Mouse (Mus musculus) forebrain, embryonic 12.5 days (tissue): ENCODE measurements around the gene Arv1. TPM values are rescaled to one million over a fixed set of nuclear protein-coding genes. Genes with fewer than 3 reads are reported as not detected.

Experiments
- ATAC-seq: fragments of 200-750 bp; cut with Nextera tagmentation; 2 replicates; pipeline ENCODE4 v1.8.0; 2017; ENCODE audit warnings: moderate TSS enrichment; ENCODE audit not compliant: low FRiP score
- H3K27ac ChIP-seq: fragments of 300-500 bp; sonication (generic); 2 replicates; pipeline ENCODE4 v1.5.1; 2016; ENCODE audit warnings: mild to moderate bottlenecking
- H3K27me3 ChIP-seq: fragments of 300-500 bp; sonication (generic); 2 replicates; pipeline ENCODE4 v1.6.1; 2016; ENCODE audit warnings: mild to moderate bottlenecking
- H3K36me3 ChIP-seq: fragments of 300-500 bp; sonication (generic); replicated peaks from 2 replicates; pipeline ENCODE4 v1.6.1; 2016; ENCODE audit warnings: mild to moderate bottlenecking
- H3K4me1 ChIP-seq: fragments of 300-500 bp; sonication (generic); 2 replicates; pipeline ENCODE4 v1.6.1; 2016
- H3K4me2 ChIP-seq: fragments of 300-500 bp; sonication (generic); 2 replicates; pipeline ENCODE4 v1.6.1; 2016; ENCODE audit warnings: mild to moderate bottlenecking, moderate library complexity
- H3K4me3 ChIP-seq: fragments of 300-500 bp; sonication (generic); replicated peaks from 2 replicates; pipeline ENCODE4 v1.5.1; 2016; ENCODE audit warnings: mild to moderate bottlenecking
- H3K9ac ChIP-seq: fragments of 300-500 bp; sonication (generic); 2 replicates; pipeline ENCODE4 v1.6.1; 2016; ENCODE audit warnings: mild to moderate bottlenecking
- H3K9me3 ChIP-seq: fragments of 300-500 bp; sonication (generic); 2 replicates; pipeline ENCODE4 v1.6.1; 2016
- WGBS: fragments of 180-500 bp; shearing (Covaris S2); methylation state at CpG from one replicate; pipeline ENCODE4 v1.1.7; 2016; 5-methylcytosine and 5-hydroxymethylcytosine counted together
- polyA plus RNA-seq: library from polyadenylated mRNA; unstranded; fragments of >200 nt; fragmentation: Nextera tagmentation; extraction: Ambion mirVana; gene quantifications from 2 replicates; pipeline ENCODE4 v1.2.1, GENCODE M21; 2016

Gene Arv1
- 35.5 and 35.7 TPM in 2 replicates for polyA plus RNA-seq

DNA sequence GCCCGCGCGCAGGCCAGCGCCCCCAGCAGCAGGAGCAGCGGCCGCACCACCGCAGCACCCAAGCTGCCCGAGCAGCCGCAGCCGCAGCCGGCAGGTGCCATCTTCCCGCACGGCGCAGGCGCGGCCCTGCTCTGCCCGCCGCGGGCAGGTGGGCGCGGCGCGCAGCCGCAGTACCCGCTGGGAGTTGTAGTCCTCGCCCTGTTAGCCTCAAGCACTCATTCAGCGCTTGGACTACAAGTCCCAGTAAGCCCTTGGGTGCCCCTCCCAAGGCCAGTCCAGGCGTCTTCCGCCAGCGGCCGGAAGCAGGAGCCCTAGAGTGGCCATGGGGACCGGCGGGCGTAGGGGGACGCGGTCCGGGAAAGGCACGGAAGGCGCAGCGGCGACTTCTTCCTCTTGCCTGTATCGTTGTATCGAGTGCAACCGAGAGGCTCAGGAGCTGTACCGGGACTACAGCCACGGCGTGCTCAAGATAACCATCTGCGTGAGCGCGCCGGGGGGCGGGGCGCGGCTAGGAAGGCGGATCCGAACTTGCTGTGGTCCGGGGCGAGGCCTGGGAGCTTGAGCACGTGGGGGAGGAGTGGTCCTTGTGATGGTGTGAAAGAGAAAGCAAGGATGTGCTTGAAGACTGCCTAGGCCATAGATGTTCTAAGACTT lies at the start of gene Arv1, which contains the start of gene Ttc13:
TSS of gene Arv1 (plus strand) at position 278 of the 654 bp plus-strand sequence.
TSS of gene Ttc13 (minus strand) at position 122 of the 654 bp plus-strand sequence.
- Histone ChIP-seq H3K27me3 (no peaks in the 10 kb centered on the region), H3K9me3 (no peaks in the 10 kb centered on the region), H3K36me3 (peaks cover 14% of the 10 kb centered on the region), H3K4me1 (peaks cover 23% of the 10 kb centered on the region), H3K4me3 (peak within 1 kb of the TSS; percentile 96), H3K27ac (peak within 1 kb of the TSS; percentile 65), H3K9ac (peak within 1 kb of the TSS; percentile 98), H3K4me2 (peak within 1 kb of the TSS; percentile 89)
- peak; percentile 100 for ATAC-seq
- under 1% methylated on average over 59 of the region's 59 CpGs for WGBS

DNA sequence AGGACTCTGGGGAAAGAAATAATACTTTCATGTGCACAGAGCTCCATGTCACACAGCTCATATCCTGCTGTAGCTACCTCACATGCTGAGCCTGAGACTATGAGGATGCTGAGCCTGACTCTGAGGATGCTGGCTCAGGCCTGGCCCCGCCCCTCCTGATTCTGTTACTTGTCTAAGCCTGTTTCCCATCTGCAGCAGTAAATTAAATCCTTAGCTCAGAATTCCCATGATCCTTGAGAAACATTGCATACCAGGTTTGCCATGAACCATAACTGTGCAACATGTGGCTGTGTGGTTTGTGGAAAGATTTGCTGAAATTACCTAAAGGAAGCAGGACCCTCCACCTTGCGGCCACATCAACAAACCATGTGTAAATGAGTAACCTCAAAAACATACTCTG lies 49.6 kb upstream of the Arv1 start:
- Histone ChIP-seq H3K4me2 (no peak overlapping the region), H3K27ac (no peak overlapping the region), H3K27me3 (no peaks in the 10 kb centered on the region), H3K4me1 (no peaks in the 10 kb centered on the region), H3K36me3 (peaks cover 60% of the 10 kb centered on the region), H3K9ac (no peak overlapping the region), H3K4me3 (no peak overlapping the region), H3K9me3 (no peaks in the 10 kb centered on the region)
- no peak for ATAC-seq
- 90% methylated on average over 2 of the region's 2 CpGs for WGBS

DNA sequence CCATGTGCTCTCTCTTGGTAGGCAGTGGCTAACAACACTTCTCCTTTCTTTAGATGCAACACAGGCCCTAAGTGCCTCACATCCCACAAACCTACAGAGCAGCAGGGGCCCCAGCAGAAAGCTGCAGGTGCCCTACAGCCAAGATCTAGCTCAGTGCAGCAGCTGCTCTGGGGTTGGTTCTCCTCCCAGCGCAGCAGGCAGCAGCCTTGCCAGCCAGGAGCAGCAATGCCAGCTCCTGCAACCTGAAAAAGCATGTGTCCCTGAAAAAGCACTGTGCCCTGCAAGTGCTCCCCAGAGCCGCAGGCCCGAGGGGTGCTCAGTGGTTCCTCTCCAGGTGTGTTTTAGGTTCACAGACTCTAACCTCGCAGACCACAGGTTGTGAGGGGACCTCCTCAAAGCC lies 45.3 kb upstream of the Arv1 start:
- 97% methylated on average over 4 of the region's 4 CpGs for WGBS
- ATAC-seq, result no peak
- H3K4me1 ChIP-seq, result no peaks in the 10 kb centered on the region
- no peaks in the 10 kb centered on the region for H3K27me3 ChIP-seq
- H3K27ac ChIP-seq, result no peak overlapping the region
- peaks cover 89% of the 10 kb centered on the region for H3K36me3 ChIP-seq
- H3K4me2 ChIP-seq, result no peak overlapping the region
- H3K9me3 ChIP-seq, result no peaks in the 10 kb centered on the region
- H3K9ac ChIP-seq, result no peak overlapping the region
- H3K4me3 ChIP-seq, result no peak overlapping the region

GRCm38 (mm10) chr8:124677078-124677477 lies 44.9 kb upstream of the Arv1 start:
- H3K4me2 ChIP-seq, result no peak overlapping the region
- H3K4me1 ChIP-seq, result no peaks in the 10 kb centered on the region
- H3K27ac ChIP-seq, result no peak overlapping the region
- WGBS, result 85% methylated on average over 7 of the region's 7 CpGs
- ATAC-seq, result no peak
- H3K36me3 ChIP-seq, result peaks cover 92% of the 10 kb centered on the region
- H3K4me3 ChIP-seq, result no peak overlapping the region
- no peaks in the 10 kb centered on the region for H3K27me3 ChIP-seq
- H3K9me3 ChIP-seq, result no peaks in the 10 kb centered on the region
- H3K9ac ChIP-seq, result no peak overlapping the region

GRCm38 (mm10) chr8:124677486-124677885 lies 44.5 kb upstream of the Arv1 start:
- peak; percentile 80 for ATAC-seq
- no peaks in the 10 kb centered on the region for H3K9me3 ChIP-seq
- H3K27ac ChIP-seq, result no peak overlapping the region
- no peaks in the 10 kb centered on the region for H3K27me3 ChIP-seq
- no peak overlapping the region for H3K4me2 ChIP-seq
- no peak overlapping the region for H3K9ac ChIP-seq
- H3K4me3 ChIP-seq, result no peak overlapping the region
- 47% methylated on average over 12 of the region's 12 CpGs for WGBS
- H3K4me1 ChIP-seq, result no peaks in the 10 kb centered on the region
- H3K36me3 ChIP-seq, result peaks cover 92% of the 10 kb centered on the region

GRCm38 (mm10) chr8:124678246-124678645 lies 43.7 kb upstream of the Arv1 start:
- Histone ChIP-seq H3K27ac (no peak overlapping the region), H3K36me3 (peaks cover 91% of the 10 kb centered on the region), H3K9ac (no peak overlapping the region), H3K4me3 (no peak overlapping the region), H3K4me1 (no peaks in the 10 kb centered on the region), H3K4me2 (no peak overlapping the region), H3K9me3 (no peaks in the 10 kb centered on the region), H3K27me3 (no peaks in the 10 kb centered on the region)
- no peak for ATAC-seq
- WGBS, result 95% methylated on average over 13 of the region's 13 CpGs

GRCm38 (mm10) chr8:124681077-124681791 lies 40.7 kb upstream of the Arv1 start:
- ATAC-seq, result no peak
- Histone ChIP-seq H3K4me3 (no peak overlapping the region), H3K36me3 (peaks cover 87% of the 10 kb centered on the region), H3K4me2 (no peak overlapping the region), H3K27me3 (no peaks in the 10 kb centered on the region), H3K9me3 (no peaks in the 10 kb centered on the region), H3K4me1 (no peaks in the 10 kb centered on the region), H3K27ac (no peak overlapping the region), H3K9ac (no peak overlapping the region)
- 68% methylated on average over 10 of the region's 10 CpGs for WGBS

DNA sequence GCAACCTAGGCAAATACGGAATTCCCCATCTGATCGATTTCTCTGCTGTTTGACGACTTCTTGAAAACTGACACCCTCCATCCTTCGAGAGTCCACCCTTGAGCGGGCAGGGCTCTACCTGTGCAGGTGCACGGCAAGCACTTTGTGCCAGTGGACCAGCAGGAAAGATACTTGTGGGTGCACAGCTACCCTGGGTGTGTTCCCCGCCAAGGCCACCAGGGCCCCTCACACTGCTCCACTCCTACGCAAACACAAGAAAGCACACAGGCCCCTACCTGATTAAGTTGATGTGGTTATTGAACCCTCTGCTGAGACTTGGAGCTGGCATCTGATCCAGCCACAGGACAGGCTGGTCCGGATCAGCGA lies 40.2 kb upstream of the Arv1 start:
- H3K4me3 ChIP-seq, result no peak overlapping the region
- H3K27me3 ChIP-seq, result no peaks in the 10 kb centered on the region
- 69% methylated on average over 10 of the region's 10 CpGs for whole genome bisulfite sequencing
- H3K27ac ChIP-seq, result no peak overlapping the region
- H3K4me2 ChIP-seq, result no peak overlapping the region
- peaks cover 87% of the 10 kb centered on the region for H3K36me3 ChIP-seq
- no peak overlapping the region for H3K9ac ChIP-seq
- ATAC-seq, result no peak
- H3K9me3 ChIP-seq, result no peaks in the 10 kb centered on the region
- H3K4me1 ChIP-seq, result no peaks in the 10 kb centered on the region

GRCm38 (mm10) chr8:124682218-124682617 lies 39.7 kb upstream of the Arv1 start:
- Histone ChIP-seq H3K9ac (no peak overlapping the region), H3K27ac (no peak overlapping the region), H3K4me3 (no peak overlapping the region), H3K27me3 (no peaks in the 10 kb centered on the region), H3K4me2 (no peak overlapping the region), H3K4me1 (no peaks in the 10 kb centered on the region), H3K36me3 (peaks cover 86% of the 10 kb centered on the region), H3K9me3 (no peaks in the 10 kb centered on the region)
- no peak for ATAC-seq
- 85% methylated on average over 10 of the region's 10 CpGs for WGBS

DNA sequence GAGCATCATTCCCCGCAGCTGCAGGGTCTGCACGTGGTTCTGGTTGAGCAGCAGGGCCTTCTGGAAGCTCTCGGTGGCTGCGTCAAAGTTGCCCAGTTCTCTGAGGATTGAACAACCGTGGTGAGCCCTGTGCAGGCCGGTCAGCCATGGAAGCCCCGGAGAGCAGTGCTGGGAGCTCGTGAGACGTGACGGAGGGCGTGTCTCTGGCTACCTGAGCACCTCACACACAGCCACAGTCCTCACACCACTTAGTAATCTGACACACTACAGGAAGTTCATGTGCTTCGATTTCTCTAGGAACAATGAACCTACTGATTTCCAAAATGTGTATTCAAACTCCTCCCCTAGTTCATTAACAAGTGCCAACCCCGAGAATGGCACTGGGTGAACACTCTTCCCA lies 33.0 kb upstream of the Arv1 start:
- Histone ChIP-seq H3K27ac (no peak overlapping the region), H3K4me1 (no peaks in the 10 kb centered on the region), H3K27me3 (no peaks in the 10 kb centered on the region), H3K9ac (no peak overlapping the region), H3K4me2 (no peak overlapping the region), H3K36me3 (peaks cover 62% of the 10 kb centered on the region), H3K9me3 (no peaks in the 10 kb centered on the region), H3K4me3 (no peak overlapping the region)
- WGBS, result 93% methylated on average over 13 of the region's 13 CpGs
- ATAC-seq, result no peak

- H3K4me3 ChIP-seq, result no peak overlapping the region
- H3K4me1 ChIP-seq, result no peaks in the 10 kb centered on the region
- WGBS, result 91% methylated on average over 4 of the region's 4 CpGs
- no peak overlapping the region for H3K27ac ChIP-seq
- peaks cover 52% of the 10 kb centered on the region for H3K36me3 ChIP-seq
- no peak for ATAC-seq
- no peaks in the 10 kb centered on the region for H3K9me3 ChIP-seq
- H3K9ac ChIP-seq, result no peak overlapping the region
- no peak overlapping the region for H3K4me2 ChIP-seq
- no peaks in the 10 kb centered on the region for H3K27me3 ChIP-seq
These were observed 30.2 kb upstream of the Arv1 start for GRCm38 (mm10) chr8:124691706-124692105.

- Histone ChIP-seq H3K27me3 (no peaks in the 10 kb centered on the region), H3K4me3 (no peak overlapping the region), H3K36me3 (peaks cover 66% of the 10 kb centered on the region), H3K27ac (no peak overlapping the region), H3K9ac (no peak overlapping the region), H3K9me3 (no peaks in the 10 kb centered on the region), H3K4me1 (no peaks in the 10 kb centered on the region), H3K4me2 (no peak overlapping the region)
- ATAC-seq, result no peak
- WGBS, result 92% methylated on average over 22 of the region's 22 CpGs
These were observed 26.4 kb upstream of the Arv1 start for GRCm38 (mm10) chr8:124695424-124696100.
